Mouse (Mus musculus): Measurements from ENCODE around the gene Gpr183.

Gene Gpr183

DNA sequence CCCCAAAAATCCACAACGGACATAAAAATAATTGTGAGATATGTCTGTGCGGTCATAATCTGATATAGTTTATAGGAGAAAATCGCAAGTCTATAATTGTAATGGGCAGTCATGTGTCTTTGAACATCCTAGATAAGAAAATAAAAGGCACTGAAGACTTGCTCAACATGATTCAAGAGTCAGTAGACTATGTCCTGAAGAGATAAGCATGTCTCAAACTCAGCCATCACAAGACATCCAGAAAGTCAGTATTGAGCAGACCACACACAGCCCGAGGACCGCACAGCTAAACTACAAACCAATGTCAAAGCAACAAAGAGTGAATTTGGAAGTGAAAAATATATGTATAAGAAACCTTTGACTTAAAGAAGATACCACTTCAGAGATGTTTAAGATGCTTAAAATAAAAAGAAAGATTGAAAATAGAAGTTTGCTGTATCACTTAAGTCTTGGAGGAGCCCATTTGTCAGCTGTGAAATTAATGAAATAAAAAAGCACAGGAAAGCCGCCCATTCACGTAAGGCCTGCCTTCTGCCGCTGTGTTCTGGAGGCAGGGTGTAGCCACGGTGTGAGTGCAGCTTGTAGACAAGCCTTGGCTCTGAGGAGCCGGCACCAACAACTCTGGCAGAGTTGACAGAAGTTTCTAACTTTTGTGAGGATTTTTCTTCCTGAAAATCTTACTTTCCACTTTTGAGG, 7.7 kb downstream of the Gpr183 start:
- no peak for ATAC-seq (ENCODE audit: low TSS enrichment)

DNA sequence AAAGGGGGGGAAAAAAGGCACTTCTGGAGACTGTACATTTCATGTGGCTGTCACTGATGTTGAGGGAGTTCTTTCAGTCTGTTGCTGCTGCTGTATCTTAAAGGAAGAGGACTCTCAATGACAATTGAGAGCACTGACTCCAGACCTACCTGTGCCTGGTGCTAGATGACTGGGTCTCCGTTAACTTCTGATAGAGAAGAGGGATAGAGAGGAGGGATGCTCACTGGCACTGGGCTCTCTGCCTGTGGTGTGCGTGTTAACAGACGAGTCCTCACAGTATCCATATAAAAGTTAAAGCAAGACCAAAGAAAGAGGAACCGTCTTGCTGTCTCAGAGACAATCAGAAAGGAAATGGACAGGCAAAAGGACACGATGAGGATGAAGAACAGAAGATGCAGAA, 8.7 kb downstream of the Gpr183 start:
- no peak for ATAC-seq (ENCODE audit: low TSS enrichment)

DNA sequence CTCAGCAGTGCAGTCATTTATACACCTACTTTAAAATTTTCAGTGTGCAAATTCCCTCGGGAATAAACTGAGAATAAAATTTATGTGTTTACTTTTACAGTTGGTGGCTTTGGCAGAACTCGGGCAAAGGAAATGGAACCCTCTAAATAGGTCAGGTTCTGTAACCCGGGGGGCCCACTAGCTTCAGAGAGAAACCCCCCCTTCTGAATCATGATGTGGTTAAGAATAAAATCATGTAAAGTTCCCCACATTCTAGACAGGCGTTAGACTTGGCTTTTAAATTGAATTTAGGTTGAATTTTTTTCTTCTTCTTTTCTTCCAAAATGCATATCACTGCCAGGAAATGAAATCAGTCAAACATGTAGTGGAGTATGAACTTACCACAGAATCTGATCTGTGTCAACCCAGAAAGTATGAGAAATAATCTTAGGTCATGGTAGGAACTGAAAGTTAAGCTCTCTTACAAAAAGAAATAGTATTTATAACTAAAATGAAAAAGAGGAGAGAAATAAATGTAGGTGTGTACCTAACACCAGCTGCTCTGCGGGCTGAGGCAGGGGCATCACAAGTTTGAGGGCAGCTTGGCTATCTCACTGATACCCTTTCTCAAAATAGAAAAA, 9.7 kb downstream of the Gpr183 start:
- ATAC-seq (ENCODE audit: low TSS enrichment): no peak

DNA sequence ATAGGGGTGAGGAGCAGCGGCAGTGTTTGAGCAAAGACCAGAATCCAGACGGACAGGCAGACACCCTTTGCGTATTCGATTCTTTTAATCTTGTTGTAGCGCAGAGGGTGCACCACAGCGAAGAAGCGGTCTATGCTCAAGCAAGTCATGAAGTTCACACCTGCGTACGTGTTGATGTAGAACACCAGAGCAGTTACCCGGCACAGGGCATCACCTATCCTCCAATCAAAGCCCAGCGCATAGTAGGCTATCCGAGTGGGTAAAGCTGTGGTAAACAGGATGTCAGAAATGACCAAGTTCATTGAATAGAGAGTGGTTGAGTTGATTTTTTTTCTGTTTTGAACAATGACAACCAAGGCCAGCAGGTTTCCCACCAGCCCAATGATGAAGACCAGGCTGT, 10.4 kb downstream of the Gpr183 start:
- ATAC-seq (ENCODE audit: low TSS enrichment): no peak

DNA sequence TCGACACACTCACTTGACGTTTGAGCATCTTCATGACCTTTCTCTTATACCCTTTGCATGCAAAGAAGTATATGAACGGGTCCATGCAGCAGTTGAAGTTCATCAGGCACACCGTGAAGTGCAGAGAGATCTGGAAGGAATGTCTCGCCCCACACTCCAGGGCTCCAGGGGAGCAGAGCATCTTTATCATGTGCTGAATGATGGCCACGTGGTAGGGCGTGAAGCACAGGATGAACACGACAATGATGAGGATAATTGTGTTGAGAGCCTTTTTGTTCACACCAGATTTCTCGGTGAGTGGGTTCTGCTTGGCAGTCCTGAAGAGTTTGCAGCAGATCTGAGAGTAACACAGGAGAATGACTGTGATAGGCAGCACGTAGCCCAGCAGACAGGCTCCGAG, 10.9 kb downstream of the Gpr183 start:
- ATAC-seq (ENCODE audit: low TSS enrichment): no peak

DNA sequence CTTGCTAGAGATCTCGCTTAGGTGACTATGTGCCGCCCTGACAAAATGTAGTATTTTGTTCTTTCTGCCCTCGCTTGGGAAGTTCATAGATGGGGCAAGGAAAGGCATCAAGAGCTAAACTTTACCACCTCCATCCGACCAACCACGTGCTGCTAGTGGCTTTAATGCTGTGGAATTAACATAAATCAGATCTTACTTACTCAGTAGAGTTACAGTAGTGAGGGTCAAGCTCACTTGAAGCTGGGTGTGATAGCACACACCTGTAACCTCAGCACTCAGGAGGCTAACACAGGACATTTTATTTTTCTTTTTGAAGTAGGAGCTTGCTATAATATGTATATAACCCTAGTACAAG, 13.0 kb downstream of the Gpr183 start:
- ATAC-seq (ENCODE audit: low TSS enrichment): no peak

DNA sequence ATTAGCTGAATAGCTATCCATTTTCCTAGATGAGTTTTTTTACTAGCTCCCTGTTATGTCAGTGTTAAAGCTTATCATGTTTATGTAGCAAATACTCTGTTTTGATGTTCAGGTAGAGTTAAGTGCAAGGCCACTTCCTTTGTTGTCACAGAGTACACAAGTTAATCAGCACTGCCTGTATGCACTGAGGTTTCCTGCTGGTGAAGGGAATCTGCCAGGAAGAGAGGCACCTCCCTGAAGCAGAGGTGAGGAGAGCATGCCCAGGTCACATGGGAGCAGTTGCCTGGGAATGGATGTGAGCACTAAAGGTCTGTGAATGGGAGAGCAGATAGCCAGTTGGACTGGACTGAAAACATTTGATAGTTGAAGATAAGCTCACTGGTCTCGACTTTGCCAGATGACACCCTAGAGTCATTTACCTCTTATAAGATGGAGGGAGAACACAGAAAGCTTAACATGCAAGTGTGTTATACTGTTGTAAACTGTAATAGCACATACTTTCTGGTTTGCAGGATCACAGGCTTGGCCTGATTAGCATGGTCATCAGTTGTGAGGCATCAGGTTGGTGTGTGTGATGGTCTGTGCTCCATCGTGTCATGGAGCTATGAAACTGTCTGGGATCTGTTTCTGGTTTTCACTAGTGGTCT, 13.5 kb downstream of the Gpr183 start:
- ATAC-seq (ENCODE audit: low TSS enrichment): no peak

DNA sequence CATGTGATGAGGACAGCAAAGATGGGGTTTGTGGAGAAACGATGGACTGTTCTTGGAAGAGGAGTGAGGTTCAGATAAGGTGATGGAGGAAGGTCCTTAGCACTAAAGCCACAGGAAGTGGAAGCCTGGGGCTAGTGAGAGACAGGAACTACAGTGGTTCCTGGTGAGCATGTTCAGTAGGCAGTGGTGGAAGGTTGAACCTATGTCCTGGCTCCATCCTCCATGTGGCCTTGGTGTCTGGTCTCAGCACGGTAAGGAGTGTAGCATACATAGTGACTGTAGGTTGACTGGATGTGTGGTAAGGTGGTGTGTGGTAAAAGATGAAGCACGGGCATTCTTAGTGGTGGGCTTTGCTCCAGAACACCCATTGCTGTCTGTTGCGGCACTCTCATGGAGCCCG, 15.1 kb downstream of the Gpr183 start:
- no peak for ATAC-seq (ENCODE audit: low TSS enrichment)

DNA sequence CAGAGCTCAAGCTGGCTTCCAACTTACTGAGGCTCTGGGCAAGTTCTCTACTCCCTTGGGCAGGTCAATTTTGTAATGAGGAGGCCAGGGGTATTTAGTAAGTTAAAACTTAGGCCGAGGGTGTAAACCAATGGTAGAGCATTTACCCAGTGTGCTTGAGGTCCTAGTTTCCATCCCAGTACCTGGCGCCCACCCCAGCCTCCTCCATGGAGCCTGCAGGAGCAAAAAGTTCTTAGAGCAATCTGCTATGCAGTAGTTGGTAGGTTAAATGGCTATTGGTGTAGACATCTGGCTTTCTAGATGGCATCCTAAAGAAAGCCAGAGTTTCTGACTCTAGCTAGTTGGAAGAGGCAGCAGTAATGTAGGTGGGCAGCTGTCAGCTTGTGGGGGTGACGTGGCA, 15.6 kb downstream of the Gpr183 start:
- peak; percentile 83 for ATAC-seq (ENCODE audit: low TSS enrichment)

DNA sequence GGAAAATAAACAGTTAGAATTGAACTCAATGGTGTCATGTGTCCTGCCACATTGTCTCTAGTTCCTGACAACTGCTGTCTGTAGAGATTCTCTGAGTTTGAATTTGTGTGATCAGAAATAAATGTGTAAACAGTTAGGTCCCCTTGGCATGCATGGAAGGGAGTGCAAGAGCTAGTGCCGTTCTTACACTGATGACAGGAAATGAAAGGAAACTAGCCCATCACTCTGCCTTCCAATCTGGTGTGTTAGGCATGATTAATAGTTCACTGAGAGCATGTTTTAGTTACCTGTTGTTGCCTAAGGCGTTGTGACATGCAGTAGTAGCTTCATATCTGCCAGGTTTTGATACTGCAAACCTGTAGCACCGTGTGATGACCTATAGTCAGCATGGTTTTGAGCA, 17.0 kb downstream of the Gpr183 start:
- ATAC-seq (ENCODE audit: low TSS enrichment): no peak

DNA sequence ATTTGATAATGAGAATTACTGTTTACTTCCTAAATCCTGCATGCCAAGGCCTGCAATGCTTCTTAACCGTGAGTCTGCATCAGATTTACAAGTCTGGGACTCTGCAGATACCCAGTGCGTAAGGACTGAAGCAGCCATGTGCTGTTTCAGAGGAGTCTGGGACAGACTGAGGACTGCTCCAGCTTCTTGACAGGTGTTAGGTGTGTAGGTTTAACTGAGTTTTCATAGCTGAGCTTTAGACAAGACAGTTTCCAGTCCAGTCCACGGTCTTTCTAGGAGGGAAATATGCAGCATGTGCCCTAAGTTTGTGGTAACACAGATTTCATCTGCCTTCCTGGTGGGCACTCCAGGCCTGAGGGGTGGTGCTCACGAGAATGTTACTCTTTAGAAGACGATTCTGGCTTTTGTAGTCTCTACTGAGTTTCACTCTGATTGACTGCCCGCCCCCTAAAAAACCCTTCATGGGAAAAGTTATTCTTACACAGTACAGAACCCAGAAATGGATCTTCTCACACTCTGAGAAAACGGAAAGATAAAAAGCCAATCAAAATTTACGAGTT, 17.7 kb downstream of the Gpr183 start:
- no peak for ATAC-seq (ENCODE audit: low TSS enrichment)

DNA sequence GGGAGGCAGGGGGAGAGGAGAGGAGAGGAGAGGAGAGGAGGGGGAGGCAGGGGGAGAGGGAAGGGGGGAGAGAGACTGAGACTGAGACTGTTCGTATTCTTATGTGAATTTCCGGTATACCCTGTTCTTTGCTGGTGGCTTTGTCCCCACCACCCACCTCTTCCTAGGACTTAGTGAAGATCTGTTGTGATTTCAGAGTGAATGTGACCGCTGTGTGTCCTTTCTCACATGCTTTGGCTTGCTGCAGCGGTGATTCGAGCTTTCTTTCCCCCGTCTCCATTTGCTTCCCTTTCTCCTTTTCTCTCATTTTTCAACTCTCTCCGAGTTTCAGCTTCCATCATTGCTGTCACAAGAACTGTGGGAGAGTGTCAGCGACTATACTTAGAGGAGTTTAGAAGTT, 18.3 kb downstream of the Gpr183 start:
- peak; percentile 36 for ATAC-seq (ENCODE audit: low TSS enrichment)

DNA sequence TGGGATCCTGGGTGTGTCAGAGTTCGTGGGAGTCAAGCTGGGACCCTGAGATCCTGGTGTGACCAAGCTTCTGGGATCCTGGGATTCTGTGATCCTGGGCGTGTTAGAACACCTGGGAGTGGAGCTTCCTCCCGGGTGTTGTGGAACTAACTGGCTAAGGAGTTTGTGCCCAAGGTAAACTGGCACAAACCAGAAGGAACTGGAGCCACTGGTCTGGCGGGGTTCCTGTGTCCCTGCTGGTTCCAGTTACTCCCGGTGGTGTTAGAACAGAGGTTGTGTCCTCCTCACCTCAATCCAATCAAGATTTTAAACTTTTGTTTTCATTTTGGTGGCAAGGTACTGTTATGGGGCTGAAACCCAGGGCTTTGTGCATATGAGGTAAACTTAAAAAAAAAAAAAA, 18.9 kb downstream of the Gpr183 start:
- ATAC-seq (ENCODE audit: low TSS enrichment): no peak

DNA sequence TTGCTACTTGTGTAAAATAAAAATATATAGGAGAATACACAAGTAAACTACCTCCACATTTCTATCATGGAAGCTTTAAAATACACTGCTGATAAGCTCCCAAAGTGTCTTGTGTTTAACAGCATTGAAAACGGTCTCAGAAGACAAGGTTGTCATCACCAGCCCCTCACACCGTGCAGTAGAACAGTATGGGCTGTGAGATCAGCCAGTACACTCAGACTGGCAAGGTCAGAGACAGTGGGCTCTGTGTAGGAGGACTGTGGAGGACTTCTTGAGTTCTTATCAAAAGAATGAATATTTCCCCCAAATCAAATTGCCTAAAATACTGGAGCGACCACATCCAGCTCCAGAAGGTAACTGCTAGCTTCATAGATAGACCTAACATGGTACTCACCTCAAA, 25.4 kb downstream of the Gpr183 start:
- no peak for ATAC-seq (ENCODE audit: low TSS enrichment)

DNA sequence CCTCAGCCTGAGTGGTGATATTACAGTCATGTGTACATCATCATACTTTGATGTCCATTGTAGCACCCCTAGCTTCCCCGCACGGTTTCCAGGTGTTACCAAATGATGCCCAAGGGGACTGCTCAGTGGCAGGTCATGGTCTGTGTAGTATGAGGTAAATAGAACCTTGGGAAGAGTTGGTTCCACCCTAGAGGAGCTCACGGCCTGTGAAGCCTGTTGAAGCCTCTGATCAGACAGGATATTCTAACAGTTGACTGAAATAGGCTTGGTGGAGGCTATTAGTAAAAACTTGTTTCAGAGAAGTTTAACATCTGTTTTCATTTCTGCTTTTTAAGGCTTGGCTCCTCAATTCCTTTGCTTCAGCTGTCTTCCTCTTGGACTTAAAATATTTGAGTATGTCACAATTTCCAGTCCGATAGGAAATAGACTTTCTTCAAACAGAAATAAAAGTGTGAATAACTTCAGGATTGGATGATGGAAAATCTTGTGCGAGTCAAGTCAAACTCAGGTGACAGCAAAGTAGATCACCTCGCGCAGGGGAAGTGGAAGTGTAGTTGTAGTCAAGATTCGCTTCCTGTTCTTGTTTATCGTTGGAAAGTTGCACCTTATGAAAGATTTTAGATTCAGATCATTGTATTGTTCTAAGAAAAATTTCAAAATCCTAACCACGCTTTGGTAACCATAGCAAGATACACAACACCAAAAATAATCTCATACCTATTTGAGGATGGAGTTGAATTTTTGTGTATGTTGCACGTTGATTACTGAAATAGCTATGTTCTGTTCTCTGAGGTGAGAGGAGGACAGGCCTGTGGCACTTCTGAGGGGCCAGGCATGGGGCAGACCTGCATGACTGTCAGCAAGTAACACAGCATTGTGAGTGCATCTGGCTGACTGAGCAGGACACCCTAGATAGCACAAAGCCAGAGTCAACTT, 26.5 kb downstream of the Gpr183 start:
- ATAC-seq (ENCODE audit: low TSS enrichment): no peak

DNA sequence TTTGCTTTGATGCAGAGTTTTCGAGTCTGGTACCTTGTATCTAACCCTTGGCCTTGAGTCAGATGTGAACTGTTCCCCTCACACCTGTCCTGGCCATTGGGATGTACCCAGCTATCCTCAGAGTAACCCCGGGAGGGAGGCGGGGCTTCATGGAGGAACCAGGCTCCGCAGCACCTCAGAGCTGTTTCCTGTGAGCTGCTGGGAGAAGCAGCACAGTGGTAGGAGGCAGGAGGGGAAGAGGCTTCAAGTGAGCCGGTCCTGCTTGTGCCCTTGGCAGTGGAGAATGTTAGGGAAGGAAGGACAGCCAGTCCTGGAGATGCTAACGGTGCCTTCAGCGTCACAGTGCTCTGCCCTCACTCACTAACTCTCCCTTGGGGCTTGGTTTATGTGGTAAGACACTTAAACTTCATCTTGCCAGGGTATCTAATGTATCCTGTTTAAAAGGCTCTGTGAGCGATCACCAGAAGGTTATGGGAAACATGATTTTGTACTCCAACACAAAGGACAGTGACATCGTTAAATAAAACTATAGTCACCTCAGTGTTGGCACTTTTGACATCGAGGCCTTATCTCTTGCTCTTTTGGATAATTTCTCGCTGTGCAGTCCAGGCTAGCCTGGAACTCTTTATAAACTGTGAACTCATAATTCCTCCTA, 27.3 kb downstream of the Gpr183 start:
- ATAC-seq (ENCODE audit: low TSS enrichment): no peak

DNA sequence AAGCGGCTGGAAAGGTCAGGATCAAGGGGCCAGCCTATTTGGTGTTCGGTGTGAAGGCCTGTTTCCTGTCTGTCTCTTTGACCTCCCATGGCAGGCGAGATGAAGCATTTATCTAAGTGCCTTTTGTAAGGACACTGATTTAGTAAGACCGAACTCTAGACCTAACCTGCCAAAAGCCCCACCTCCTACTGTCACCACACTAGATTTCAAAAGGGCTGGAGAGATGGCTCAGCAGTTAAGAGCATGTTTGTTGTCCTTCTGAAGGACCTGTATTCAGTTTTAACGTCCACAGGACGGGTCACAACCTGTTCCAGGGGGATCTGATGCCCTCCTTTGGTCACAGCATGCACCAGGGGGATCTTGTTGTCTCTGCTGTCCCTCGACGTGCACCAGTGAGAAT, 28.1 kb downstream of the Gpr183 start:
- ATAC-seq (ENCODE audit: low TSS enrichment): no peak

DNA sequence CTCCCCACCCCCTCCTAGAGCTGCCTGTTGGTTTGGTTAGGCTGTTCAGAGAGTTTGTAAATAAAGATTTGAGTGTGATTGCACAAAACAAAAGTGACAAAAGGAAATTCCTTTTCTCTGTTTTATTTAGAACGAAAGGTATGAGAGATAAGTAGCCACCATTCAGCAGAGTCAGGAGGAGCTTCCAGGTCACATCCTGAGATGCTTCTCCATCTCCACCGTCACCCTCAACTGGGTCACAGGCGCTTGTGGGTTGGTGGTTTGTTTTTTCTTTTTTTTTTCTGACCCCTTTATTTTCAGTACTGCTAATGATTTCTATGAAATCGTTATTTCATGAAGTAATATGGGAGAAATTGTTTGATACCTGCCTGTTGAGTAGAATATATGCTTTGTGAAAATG, 28.6 kb downstream of the Gpr183 start:
- no peak for ATAC-seq (ENCODE audit: low TSS enrichment)

DNA sequence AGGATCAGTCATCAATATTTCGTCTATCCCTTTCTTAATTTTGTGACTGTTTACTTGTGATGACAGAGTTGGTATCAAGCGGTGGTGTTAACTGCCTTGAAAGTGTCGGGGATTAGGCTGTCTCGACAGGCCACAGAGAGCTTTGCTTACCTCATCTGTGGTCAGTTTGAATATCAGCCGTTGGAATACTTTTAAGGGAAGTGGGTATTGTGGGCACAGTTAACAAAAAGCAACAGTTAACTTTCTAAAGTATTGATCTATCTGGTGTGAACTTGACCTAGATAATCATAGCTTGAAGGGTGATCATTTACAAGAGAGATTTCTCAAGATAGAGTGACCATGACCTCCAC, 30.4 kb downstream of the Gpr183 start:
- no peak for ATAC-seq (ENCODE audit: low TSS enrichment)

DNA sequence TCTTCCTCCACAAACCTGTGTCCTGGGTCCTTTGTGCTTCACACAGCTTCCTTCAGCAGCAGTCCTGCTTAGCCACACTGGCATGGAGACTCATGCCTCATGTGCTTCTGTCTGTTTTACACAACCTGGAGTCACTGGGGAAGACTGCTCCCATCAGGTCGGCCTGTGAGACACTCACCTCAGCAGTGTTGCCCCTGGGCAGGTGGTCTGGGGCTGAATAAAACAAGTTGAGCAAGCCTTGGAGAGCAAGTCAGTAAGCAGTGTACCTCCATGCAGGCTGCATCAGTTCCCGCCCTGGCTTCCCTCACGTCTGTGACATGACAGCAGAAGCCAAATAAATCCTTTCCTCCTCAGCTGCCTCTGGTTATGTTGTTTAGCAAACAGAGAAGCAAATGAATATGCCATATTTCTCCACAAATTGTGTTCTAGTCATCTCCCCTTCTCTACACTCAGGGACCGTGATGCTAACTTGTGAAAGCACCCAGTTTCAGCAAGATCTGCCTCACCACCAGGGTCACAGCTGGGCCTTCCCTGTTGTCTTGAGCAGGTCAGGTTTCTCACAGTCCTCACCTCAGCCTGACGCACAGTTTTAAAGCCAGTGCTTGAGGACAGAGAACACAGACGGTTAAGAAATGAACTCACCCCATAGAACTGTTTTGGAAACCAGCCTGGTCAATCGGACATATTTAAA, 30.9 kb downstream of the Gpr183 start:
- no peak for ATAC-seq (ENCODE audit: low TSS enrichment)

DNA sequence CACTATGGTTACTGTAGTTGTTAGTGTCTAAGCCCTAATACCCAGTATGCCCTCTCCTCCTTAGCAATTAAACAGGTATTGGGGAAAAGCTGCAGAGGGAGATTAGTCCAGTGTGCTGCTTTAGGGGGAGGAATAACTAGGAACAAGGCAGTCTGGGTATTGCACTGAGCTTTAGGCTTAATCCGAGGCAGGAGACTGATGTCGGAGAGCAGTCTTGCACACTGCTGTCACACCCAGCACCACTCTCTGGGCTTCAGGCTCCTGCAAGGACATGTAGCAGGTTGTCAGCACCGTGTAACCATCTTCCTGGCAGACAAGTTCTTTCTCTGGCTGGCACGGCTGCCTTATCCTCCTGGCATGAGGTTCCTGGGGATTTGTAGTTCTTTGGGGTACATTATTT, 32.8 kb downstream of the Gpr183 start:
- ATAC-seq (ENCODE audit: low TSS enrichment): no peak

All from frontal cortex, adult (tissue).